Mouse (Mus musculus) kidney, postnatal 0 days (tissue): ENCODE results near the gene Zfp821. TPM values are rescaled to one million over a fixed set of nuclear protein-coding genes. Genes with fewer than 3 reads are reported as not detected.

Source experiments
- ATAC-seq: fragments of 200-750 bp; cut with Nextera tagmentation; replicated peaks from 2 replicates; pipeline ENCODE4 v1.8.0; 2017; ENCODE audit warnings: low read depth, moderate number of reproducible peaks, moderate TSS enrichment, moderate library complexity; ENCODE audit not compliant: low FRiP score
- DNase-seq: peaks from one replicate; pipeline ENCODE4 v3.0.0-alpha.2; 2016; ENCODE audit warnings: low spot score
- H3K27ac ChIP-seq: fragments of 300-500 bp; sonication (generic); 2 replicates; pipeline ENCODE4 v1.5.1; 2014; ENCODE audit warnings: mild to moderate bottlenecking
- H3K27me3 ChIP-seq: fragments of 300-500 bp; sonication (generic); 2 replicates; pipeline ENCODE4 v1.6.1; 2014; ENCODE audit warnings: low read length, mixed read lengths; ENCODE audit not compliant: insufficient read depth
- H3K36me3 ChIP-seq: fragments of 300-500 bp; sonication (generic); 2 replicates; pipeline ENCODE4 v1.6.1; 2014; ENCODE audit warnings: low read length, mixed read lengths; ENCODE audit not compliant: insufficient read depth
- H3K4me1 ChIP-seq: fragments of 300-500 bp; sonication (generic); replicated peaks from 2 replicates; pipeline ENCODE4 v1.6.1; 2014; ENCODE audit warnings: antibody characterized with exemption, low read length, mixed read lengths; ENCODE audit not compliant: insufficient read depth
- H3K4me2 ChIP-seq: fragments of 300-500 bp; sonication (generic); 2 replicates; pipeline ENCODE4 v1.6.1; 2014; ENCODE audit warnings: mild to moderate bottlenecking, low read length, moderate library complexity, mixed read lengths
- H3K4me3 ChIP-seq: fragments of 300-500 bp; sonication (generic); replicated peaks from 2 replicates; pipeline ENCODE4 v1.5.1; 2014; ENCODE audit warnings: low read depth, low read length
- H3K9ac ChIP-seq: fragments of 300-500 bp; sonication (generic); 2 replicates; pipeline ENCODE4 v1.6.1; 2014; ENCODE audit warnings: low read depth, low read length
- H3K9me3 ChIP-seq: fragments of 300-500 bp; sonication (generic); replicated peaks from 2 replicates; pipeline ENCODE4 v1.6.1; 2016; ENCODE audit warnings: low read length, inconsistent platforms, mixed read lengths
- CTCF ChIP-seq: IDR thresholded peaks from 2 replicates; pipeline ENCODE4 v1.5.1; 2016; ENCODE audit warnings: antibody characterized with exemption, low read depth, mild to moderate bottlenecking, moderate library complexity
- WGBS: fragments of 180-500 bp; shearing (Covaris S2); extraction: QIAGEN DNeasy Blood & Tissue Kit; methylation state at CpG from one replicate; pipeline ENCODE4 v1.1.7; 2014; 5-methylcytosine and 5-hydroxymethylcytosine counted together
- polyA plus RNA-seq: library from polyadenylated mRNA; unstranded; fragments of >200 nt; fragmentation: Nextera tagmentation; extraction: Ambion mirVana; gene quantifications from 2 replicates; pipeline ENCODE4 v1.2.1, GENCODE M21; 2015

The Zfp821 gene
- polyA plus RNA-seq, 1 experiment from 2014 or later = 21.9 TPM

- Histone ChIP-seq H3K9me3 (no peaks in the 10 kb centered on the region), H3K4me1 (peaks cover 18% of the 10 kb centered on the region), H3K36me3 (no peaks in the 10 kb centered on the region), H3K4me2 (peak within 1 kb of the TSS; percentile 69), H3K27me3 (no peaks in the 10 kb centered on the region), H3K27ac (peak within 1 kb of the TSS; percentile 78), H3K9ac (peak within 1 kb of the TSS; percentile 91), H3K4me3 (peak within 1 kb of the TSS; percentile 94)
- DNase-seq (peak; percentile 97), ATAC-seq (peak; percentile 98)
- TF ChIP-seq CTCF = no peak; the same call in 1 of the 2 replicates
- WGBS = under 1% methylated on average over 57 of the region's 57 CpGs
Measured at GRCm38 (mm10) chr8:109693146-109693900, 12.0 kb upstream of the Zfp821 start, which contains the start of gene Ist1. TSS of gene Ist1 (minus strand) at chr8:109693260.

GRCm38 (mm10) chr8:109694154-109694553 is 11.2 kb upstream of the Zfp821 start:
- no peak for ATAC-seq
- 0 out of 2 replicates have a peak overlapping the region, but pooled peaks have one; percentile 69 for H3K4me2 ChIP-seq
- H3K4me1 ChIP-seq = peaks cover 18% of the 10 kb centered on the region
- no peak for DNase-seq
- no peaks in the 10 kb centered on the region for H3K36me3 ChIP-seq
- no peak for TF ChIP-seq CTCF
- no peak overlapping the region for H3K27ac ChIP-seq
- H3K9ac ChIP-seq = no peak overlapping the region
- H3K9me3 ChIP-seq = no peaks in the 10 kb centered on the region
- WGBS = 41% methylated on average over 6 of the region's 6 CpGs
- no peak overlapping the region for H3K4me3 ChIP-seq
- H3K27me3 ChIP-seq = no peaks in the 10 kb centered on the region

- no peak overlapping the region for H3K27ac ChIP-seq
- H3K4me2 ChIP-seq = no peak overlapping the region
- H3K4me1 ChIP-seq = 0 out of 2 replicates have a peak, but pooled peaks cover 3% of the 10 kb centered on the region
- no peak overlapping the region for H3K9ac ChIP-seq
- no peak for DNase-seq
- no peak for TF ChIP-seq CTCF
- H3K27me3 ChIP-seq = no peaks in the 10 kb centered on the region
- ATAC-seq = no peak
- 79% methylated on average over 1 of the region's 1 CpGs for WGBS
- no peaks in the 10 kb centered on the region for H3K36me3 ChIP-seq
- no peaks in the 10 kb centered on the region for H3K9me3 ChIP-seq
- H3K4me3 ChIP-seq = no peak overlapping the region
Measured at GRCm38 (mm10) chr8:109697754-109698153, 7.6 kb upstream of the Zfp821 start.

- ATAC-seq = no peak
- H3K36me3 ChIP-seq = no peaks in the 10 kb centered on the region
- no peak overlapping the region for H3K27ac ChIP-seq
- H3K27me3 ChIP-seq = no peaks in the 10 kb centered on the region
- WGBS = 87% methylated on average over 3 of the region's 3 CpGs
- H3K9me3 ChIP-seq = no peaks in the 10 kb centered on the region
- H3K4me1 ChIP-seq = 0 out of 2 replicates have a peak, but pooled peaks cover 3% of the 10 kb centered on the region
- H3K4me2 ChIP-seq = no peak overlapping the region
- H3K9ac ChIP-seq = no peak overlapping the region
- DNase-seq = no peak
- no peak overlapping the region for H3K4me3 ChIP-seq
- no peak for TF ChIP-seq CTCF
Measured at GRCm38 (mm10) chr8:109698477-109698876, 6.9 kb upstream of the Zfp821 start.

- no peak for DNase-seq
- H3K36me3 ChIP-seq = peaks cover 10% of the 10 kb centered on the region; the same call in 1 of the 2 replicates
Measured at GRCm38 (mm10) chr8:109704565-109705319, 604 bp upstream of the Zfp821 start.

More at GRCm38 (mm10) chr8:109704565-109705319, 604 bp upstream of the Zfp821 start:
- peak overlapping the region; percentile 87 for H3K4me2 ChIP-seq
- H3K4me1 ChIP-seq = peaks cover 4% of the 10 kb centered on the region
- H3K4me3 ChIP-seq = peak overlapping the region; percentile 99
- 5% methylated on average over 24 of the region's 24 CpGs for WGBS
- H3K9me3 ChIP-seq = no peaks in the 10 kb centered on the region
- peak; percentile 18; the same call in 1 of the 2 replicates for ATAC-seq
- no peaks in the 10 kb centered on the region for H3K27me3 ChIP-seq
- peak overlapping the region; percentile 42; the same call in 1 of the 2 replicates for H3K27ac ChIP-seq
- peak overlapping the region; percentile 99 for H3K9ac ChIP-seq
- no peak for TF ChIP-seq CTCF
